Mouse (Mus musculus): Measurements from ENCODE around the gene Epha4. TPM values are rescaled to one million over a fixed set of nuclear protein-coding genes. Genes with fewer than 3 reads are reported as not detected.

Gene Epha4
- polyA plus RNA-seq (2017; shearing (Covaris generic)): not detected

DNA sequence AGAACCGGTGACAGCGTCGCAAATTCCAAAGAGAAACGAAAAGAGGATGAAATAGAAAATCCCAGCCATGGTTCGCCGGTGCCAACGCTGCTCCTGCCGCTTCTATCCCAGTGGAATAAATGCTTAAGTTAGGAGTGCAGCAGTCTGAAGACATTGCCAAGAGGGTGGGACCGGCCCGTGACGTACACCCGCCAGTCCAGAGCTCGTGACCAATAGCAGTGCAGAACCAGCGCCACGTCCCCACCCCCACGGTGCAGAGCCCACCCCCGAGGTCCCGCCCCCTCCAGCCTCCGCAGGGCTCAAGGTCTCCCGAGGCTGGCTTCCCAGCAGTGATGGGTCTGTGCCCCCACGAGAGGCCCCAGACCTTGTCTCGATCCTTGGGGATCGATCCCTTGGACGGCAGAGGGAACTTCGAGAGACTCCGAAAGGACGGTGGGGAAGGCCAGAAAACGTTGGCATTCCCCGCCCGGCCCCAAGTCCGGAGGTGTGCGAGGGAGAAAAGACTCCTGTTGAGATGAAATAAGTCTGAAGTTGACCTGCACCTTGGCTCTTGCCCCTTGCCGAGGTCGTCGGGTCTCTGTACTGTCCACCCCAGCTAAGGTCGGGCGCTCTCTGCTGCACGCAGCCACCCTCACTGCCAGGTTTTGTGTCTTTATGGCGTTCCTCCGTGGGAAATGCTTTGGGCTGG, at the start of gene Epha4:
Gene Epha4, minus strand, starts transcription at position 126 of the 688 bp plus-strand sequence.

